Mouse (Mus musculus): ENCODE data around the gene Smad5. TPM values are rescaled to one million over a fixed set of nuclear protein-coding genes. Genes with fewer than 3 reads are reported as not detected.

The Smad5 gene
- polyA plus RNA-seq, 1 experiment from 2014 or later: 33.4 TPM

DNA sequence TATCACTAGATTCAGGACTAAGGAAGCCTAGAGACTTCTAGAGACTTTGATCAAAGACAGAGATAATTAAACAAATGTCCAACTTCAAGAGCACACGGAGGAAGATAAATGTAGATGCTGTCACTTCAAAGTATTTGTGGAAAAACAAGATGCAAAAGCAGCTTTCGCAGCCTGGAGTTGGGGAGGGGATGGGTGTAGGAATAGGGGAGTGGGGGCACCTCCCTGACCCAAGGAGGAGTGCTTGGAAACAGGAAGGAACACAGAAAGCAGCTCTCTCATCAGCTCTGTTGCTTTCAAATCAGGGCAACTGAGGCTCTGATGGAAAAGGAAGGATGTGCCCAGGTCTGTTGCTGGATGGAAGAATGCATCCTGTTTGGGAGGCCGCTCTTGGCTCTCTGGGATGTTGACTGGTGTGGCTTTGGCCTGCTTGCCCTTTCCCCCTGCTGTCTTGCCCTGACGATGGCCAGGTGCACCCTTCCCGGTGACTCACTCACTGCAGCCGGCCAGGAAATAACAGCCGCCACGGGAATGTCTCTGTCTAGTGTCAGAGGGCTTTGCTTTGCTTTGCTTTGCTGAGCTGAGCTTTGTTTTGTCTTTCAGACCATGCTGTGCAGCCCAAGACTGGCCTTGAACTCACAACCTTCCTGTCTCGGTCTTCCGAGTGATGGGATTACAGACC, 23.8 kb upstream of the Smad5 start:
- ChIA-PET CTCF (interaction anchor here (1.2 to 1.7 kb wide), 2 partner anchors 11 to 23 kb away, joined by 3 to 5 read pairs; partner anchors contain the start of gene Smad5), POLR2A (interaction anchor here (0.6 kb wide), 1 partner anchor 1352 kb away, joined by 4 read pairs; no protein-coding TSS in a partner anchor)
- in situ Hi-C loops (cut with MboI; ENCODE audit: low pct_unique_long_range_greater_than_20kb): no loop called here
- TF ChIP-seq CTCF (IDR thresholded peaks at IDR 0.05): no peak
- no peaks in the 10 kb centered on the region for H3K27me3 ChIP-seq
- DNase-seq (ENCODE audit: low read depth, low spot score) (no peak), ATAC-seq (no peak)

- ChIA-PET CTCF (no interaction called here), POLR2A (interaction anchor here (0.9 kb wide), 1 partner anchor 20 kb away, joined by 3 read pairs; the partner anchor contains the start of gene Smad5)
- in situ Hi-C loops (cut with MboI; ENCODE audit: low pct_unique_long_range_greater_than_20kb): no loop called here
- H3K27me3 ChIP-seq: no peaks in the 10 kb centered on the region
- ATAC-seq (no peak), DNase-seq (ENCODE audit: low read depth, low spot score) (no peak)
- no peak for TF ChIP-seq CTCF (IDR thresholded peaks at IDR 0.05)
Measured at GRCm38 (mm10) chr13:56681924-56682323, 20.9 kb upstream of the Smad5 start.

GRCm38 (mm10) chr13:56682326-56682725, 20.5 kb upstream of the Smad5 start:
- no peak for DNase-seq (ENCODE audit: low read depth, low spot score)
- no peak for ATAC-seq
- no peak for TF ChIP-seq CTCF (IDR thresholded peaks at IDR 0.05)
- in situ Hi-C loops (cut with MboI; ENCODE audit: low pct_unique_long_range_greater_than_20kb): no loop called here
- POLR2A ChIA-PET: no interaction called here
- H3K27me3 ChIP-seq: no peaks in the 10 kb centered on the region
- CTCF ChIA-PET: no interaction called here

DNA sequence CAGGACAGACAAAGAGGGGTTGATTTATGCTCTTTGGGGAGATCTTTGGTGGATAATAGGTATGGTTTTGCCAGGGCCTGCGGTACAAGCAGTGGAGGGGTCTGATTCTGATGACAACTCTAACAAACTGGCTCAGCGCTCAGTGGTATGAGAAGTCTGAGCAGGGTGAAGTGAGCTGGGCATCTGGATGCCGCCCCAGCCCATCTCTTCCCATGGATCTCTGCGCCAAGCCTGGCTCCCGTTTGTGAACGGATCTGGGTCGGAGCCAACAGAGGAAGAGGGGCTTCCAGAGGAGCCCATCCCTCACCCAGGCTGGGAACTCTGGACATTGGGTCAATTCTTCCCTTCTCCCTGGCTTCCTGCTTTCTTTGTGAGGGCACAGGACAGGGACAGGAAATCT, 19.5 kb upstream of the Smad5 start:
- H3K27me3 ChIP-seq: no peaks in the 10 kb centered on the region
- CTCF ChIA-PET: no interaction called here
- TF ChIP-seq CTCF (IDR thresholded peaks at IDR 0.05): no peak
- in situ Hi-C loops (cut with MboI; ENCODE audit: low pct_unique_long_range_greater_than_20kb): no loop called here
- POLR2A ChIA-PET: no interaction called here
- no peak for ATAC-seq
- DNase-seq (ENCODE audit: low read depth, low spot score): no peak

- ChIA-PET POLR2A (no interaction called here), CTCF (interaction anchor here (1.0 kb wide), 1 partner anchor 14 kb away, joined by 4 read pairs; no protein-coding TSS in a partner anchor)
- no peak for DNase-seq (ENCODE audit: low read depth, low spot score)
- in situ Hi-C loops (cut with MboI; ENCODE audit: low pct_unique_long_range_greater_than_20kb): no loop called here
- peak; percentile 52 for ATAC-seq
- H3K27me3 ChIP-seq: no peaks in the 10 kb centered on the region
- no peak for TF ChIP-seq CTCF (IDR thresholded peaks at IDR 0.05)
Measured at GRCm38 (mm10) chr13:56692011-56692410, 10.8 kb upstream of the Smad5 start.

DNA sequence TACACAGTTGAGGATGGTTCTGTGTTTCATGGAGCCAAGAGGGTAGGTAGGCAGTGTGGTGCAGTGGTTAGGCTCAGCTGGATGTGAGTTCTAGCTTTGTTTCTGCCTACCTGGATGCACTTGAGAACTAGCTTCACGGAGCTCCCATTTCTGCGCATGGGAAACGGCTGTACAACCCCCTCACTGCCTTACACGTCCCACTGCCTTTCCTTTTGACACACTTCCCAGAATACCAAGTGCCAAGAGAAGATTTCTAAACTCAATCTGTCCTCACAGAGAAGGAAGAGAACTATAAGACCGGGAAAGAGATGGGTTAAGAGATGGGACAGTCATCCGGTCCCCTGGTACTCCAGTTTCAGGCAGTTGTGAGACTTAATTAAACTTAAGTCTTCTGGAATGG, 10.2 kb upstream of the Smad5 start:
- POLR2A ChIA-PET: no interaction called here
- no peak for TF ChIP-seq CTCF (IDR thresholded peaks at IDR 0.05)

GRCm38 (mm10) chr13:56695701-56696100, 7.1 kb upstream of the Smad5 start:
- no peak for TF ChIP-seq CTCF (IDR thresholded peaks at IDR 0.05)
- in situ Hi-C loops (cut with MboI; ENCODE audit: low pct_unique_long_range_greater_than_20kb): no loop called here
- ChIA-PET CTCF (no interaction called here), POLR2A (no interaction called here)
- ATAC-seq (no peak), DNase-seq (ENCODE audit: low read depth, low spot score) (no peak)
- H3K27me3 ChIP-seq: no peaks in the 10 kb centered on the region

More for the DNA sequence above, 10.2 kb upstream of the Smad5 start:
- CTCF ChIA-PET: interaction anchor here (1.0 kb wide), 1 partner anchor 13 kb away, joined by 4 read pairs; no protein-coding TSS in a partner anchor
- DNase-seq (ENCODE audit: low read depth, low spot score) (no peak), ATAC-seq (no peak)
- H3K27me3 ChIP-seq: no peaks in the 10 kb centered on the region
- in situ Hi-C loops (cut with MboI; ENCODE audit: low pct_unique_long_range_greater_than_20kb): no loop called here

- ChIA-PET POLR2A (interaction anchor here (0.6 kb wide), 1 partner anchor 30 kb away, joined by 4 read pairs; no protein-coding TSS in a partner anchor), CTCF (interaction anchor here (1.2 kb wide), 1 partner anchor 11 kb away, joined by 4 read pairs; no protein-coding TSS in a partner anchor)
- in situ Hi-C loops (cut with MboI; ENCODE audit: low pct_unique_long_range_greater_than_20kb): no loop called here
- H3K27me3 ChIP-seq: no peaks in the 10 kb centered on the region
- TF ChIP-seq CTCF (IDR thresholded peaks at IDR 0.05): no peak
- ATAC-seq: no peak
- DNase-seq (ENCODE audit: low read depth, low spot score): no peak
Measured at GRCm38 (mm10) chr13:56696699-56697098, 6.1 kb upstream of the Smad5 start.

DNA sequence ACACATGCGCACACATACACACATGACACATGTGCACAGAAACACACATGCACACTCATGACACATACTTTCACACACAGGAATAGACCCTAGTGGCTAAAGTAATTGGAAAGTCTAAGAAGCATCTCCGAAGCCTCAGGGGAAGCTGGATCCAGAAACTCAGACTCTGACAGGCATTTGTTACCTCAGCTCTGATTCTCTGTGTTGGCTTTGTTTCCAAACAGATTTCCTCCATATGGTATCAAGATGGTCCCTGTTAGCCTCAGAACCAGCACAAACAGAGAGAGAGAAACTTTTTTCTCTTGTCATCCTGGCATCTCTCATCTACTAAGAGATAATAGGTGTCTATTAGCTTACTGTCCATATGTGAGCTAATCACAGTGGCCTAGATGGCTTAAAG, 5.6 kb upstream of the Smad5 start:
- CTCF ChIA-PET: interaction anchor here (0.6 to 1.2 kb wide), 3 partner anchors 11 to 83 kb away, joined by 3 to 4 read pairs (median 3); no protein-coding TSS in a partner anchor
- DNase-seq (ENCODE audit: low read depth, low spot score): no peak
- in situ Hi-C loops (cut with MboI; ENCODE audit: low pct_unique_long_range_greater_than_20kb): no loop called here

GRCm38 (mm10) chr13:56698391-56698790, 4.4 kb upstream of the Smad5 start:
- CTCF ChIA-PET: interaction anchor here (1.1 kb wide), 1 partner anchor 84 kb away, joined by 3 read pairs; no protein-coding TSS in a partner anchor
- no peaks in the 10 kb centered on the region for H3K27me3 ChIP-seq
- in situ Hi-C loops (cut with MboI; ENCODE audit: low pct_unique_long_range_greater_than_20kb): no loop called here
- no peak for TF ChIP-seq CTCF (IDR thresholded peaks at IDR 0.05)
- ATAC-seq (no peak), DNase-seq (ENCODE audit: low read depth, low spot score) (no peak)
- POLR2A ChIA-PET: no interaction called here

More for the DNA sequence above, 5.6 kb upstream of the Smad5 start:
- no peak for TF ChIP-seq CTCF (IDR thresholded peaks at IDR 0.05)
- no peak for ATAC-seq
- no peaks in the 10 kb centered on the region for H3K27me3 ChIP-seq
- POLR2A ChIA-PET: interaction anchor here (0.6 kb wide), 1 partner anchor 30 kb away, joined by 4 read pairs; no protein-coding TSS in a partner anchor

DNA sequence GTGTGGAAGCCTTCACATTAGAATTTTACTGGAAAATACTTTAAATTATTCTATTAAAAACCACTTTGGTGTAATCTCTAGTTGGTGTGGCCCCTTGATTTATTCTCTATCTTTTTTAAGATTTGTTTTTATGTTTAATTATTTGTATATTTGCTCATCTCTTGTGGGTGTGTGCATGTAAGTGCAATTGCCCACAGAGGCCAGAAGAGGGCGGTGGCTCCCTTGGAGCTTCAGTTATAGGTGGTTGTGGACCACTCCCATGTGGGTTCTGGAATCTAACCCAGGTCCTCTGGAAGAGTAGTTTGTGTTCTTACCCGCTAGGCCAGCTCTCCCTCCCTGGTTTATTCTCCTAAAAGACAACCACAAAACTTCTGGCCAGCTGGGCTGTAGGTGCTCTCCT, 3.4 kb upstream of the Smad5 start:
- no peaks in the 10 kb centered on the region for H3K27me3 ChIP-seq
- DNase-seq (ENCODE audit: low read depth, low spot score): no peak
- in situ Hi-C loops (cut with MboI; ENCODE audit: low pct_unique_long_range_greater_than_20kb): no loop called here
- ATAC-seq: no peak
- ChIA-PET CTCF (no interaction called here), POLR2A (no interaction called here)
- no peak for TF ChIP-seq CTCF (IDR thresholded peaks at IDR 0.05)

All from Patski (cell line).